ENCODE assay signal across 21 mouse cellular contexts in genomic region chr11:68487720-68488119, GRCm38 (mm10).
"Had no signal": no experiment of that assay in that cellular context is flagged by ENCODE, and none has a peak within 500 bp of the region (broad histone marks: within the 10 kb centered on the region; RNA-seq: fewer than 3 reads in every experiment).

No protein-coding gene starts in this region.

- H3K36me3 ChIP-seq: liver, embryonic 13.5 days; liver, embryonic 15.5 days; neural tube, embryonic 13.5 days; neural tube, embryonic 15.5 days had no signal

- H3K4me2 ChIP-seq: liver, embryonic 11.5 days; liver, embryonic 13.5 days; liver, embryonic 15.5 days; midbrain, embryonic 11.5 days; neural tube, embryonic 13.5 days; neural tube, embryonic 15.5 days had no signal

- H3K4me1 ChIP-seq: liver, embryonic 15.5 days; neural tube, embryonic 15.5 days had no signal

- H3K27me3 ChIP-seq: neural tube, embryonic 13.5 days; neural tube, embryonic 15.5 days had no signal

- H3K4me3 ChIP-seq: liver, embryonic 13.5 days; liver, embryonic 15.5 days; megakaryocyte, embryonic 14.5 days; myocyte; neural tube, embryonic 13.5 days; neural tube, embryonic 15.5 days had no signal

- ATAC-seq: liver, postnatal 0 days; midbrain, embryonic 16.5 days had no signal

- H3K9me3 ChIP-seq: liver, embryonic 13.5 days; liver, embryonic 15.5 days; megakaryocyte, embryonic 14.5 days; neural tube, embryonic 13.5 days; neural tube, embryonic 15.5 days had no signal

- H3K9ac ChIP-seq: liver, embryonic 13.5 days; liver, embryonic 15.5 days; liver, postnatal 0 days; neural tube, embryonic 13.5 days; neural tube, embryonic 15.5 days had no signal

- H3K27ac ChIP-seq: liver, embryonic 13.5 days; liver, embryonic 15.5 days; macrophage; neural tube, embryonic 13.5 days; neural tube, embryonic 15.5 days had no signal

- DNase-seq: liver; liver, embryonic 13.5 days; liver, postnatal 0 days; lung, postnatal 10 days; midbrain, embryonic 14.5 days; retina, postnatal 1 day; right cerebral cortex, adult 18-20 months; right cerebral cortex, postnatal 25 days; right cerebral cortex, postnatal 4 days; spleen, adult 18-20 months; thymus, adult 2 months; thymus, postnatal 25 days had no signal
